Mouse (Mus musculus): Measurements from ENCODE around the gene Atp2c2. TPM values are rescaled to one million over a fixed set of nuclear protein-coding genes. Genes with fewer than 3 reads are reported as not detected.

Gene Atp2c2
- polyA plus RNA-seq (2012; rRNA removed) = 3.0 and 4.8 TPM in 2 replicates

DNA sequence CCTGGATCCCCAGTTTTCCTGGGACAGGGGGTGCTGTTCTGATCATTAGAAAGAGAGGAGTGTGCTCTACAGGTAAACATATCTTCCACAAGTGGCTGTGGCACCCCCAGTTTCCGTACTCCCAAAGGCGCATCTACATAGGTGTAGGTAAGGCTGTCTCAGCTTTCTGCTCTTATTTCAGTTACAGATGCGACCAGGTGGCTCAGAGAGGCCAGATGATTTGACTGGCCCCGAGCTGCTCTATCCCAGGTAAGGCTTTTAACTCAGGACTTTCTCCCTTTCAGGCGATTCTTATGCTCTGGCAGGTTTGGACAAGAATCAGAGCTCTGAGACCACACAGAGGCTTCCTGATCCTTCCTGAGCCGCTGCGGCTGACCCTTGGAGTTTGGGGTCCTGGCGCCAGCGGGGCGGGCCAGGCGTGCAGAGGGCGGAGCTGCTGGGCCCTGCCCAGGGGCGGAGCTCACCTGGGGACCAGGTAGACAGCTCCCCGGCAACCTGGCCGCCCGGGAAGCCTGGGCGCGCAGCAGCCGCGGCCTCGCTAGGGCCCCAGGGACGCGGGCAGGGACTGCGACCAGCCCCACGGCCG is at the start of gene Atp2c2:
Atp2c2 (plus strand) TSS at position 461 of the 586 bp plus-strand sequence.
- Histone ChIP-seq H3K4me1 (ENCODE audit: control insufficient read depth, insufficient read depth, insufficient read length, low read length) (peaks cover 14% of the 10 kb centered on the region), H3K4me3 (ENCODE audit: low read depth, low read length) (peak within 1 kb of the TSS; percentile 58), H3K27ac (ENCODE audit: insufficient read depth, low read depth, low read length) (peak within 1 kb of the TSS; percentile 26; the same call in 1 of the 2 replicates), H3K27me3 (ENCODE audit: control insufficient read depth, insufficient read depth, low read length) (no peaks in the 10 kb centered on the region), H3K36me3 (ENCODE audit: control insufficient read depth, insufficient read depth, low read length) (no peaks in the 10 kb centered on the region)
- peak; percentile 24; the same call in 1 of the 2 replicates for TF ChIP-seq POLR2A (IDR thresholded peaks at IDR 0.05; ENCODE audit: low read depth, low read length)
- no peak for TF ChIP-seq CTCF (IDR thresholded peaks at IDR 0.05; ENCODE audit: extremely low read depth, insufficient read length, insufficient replicate concordance, low read depth, low read length)
- 4% methylated on average over 26 of the region's 26 CpGs for WGBS

DNA sequence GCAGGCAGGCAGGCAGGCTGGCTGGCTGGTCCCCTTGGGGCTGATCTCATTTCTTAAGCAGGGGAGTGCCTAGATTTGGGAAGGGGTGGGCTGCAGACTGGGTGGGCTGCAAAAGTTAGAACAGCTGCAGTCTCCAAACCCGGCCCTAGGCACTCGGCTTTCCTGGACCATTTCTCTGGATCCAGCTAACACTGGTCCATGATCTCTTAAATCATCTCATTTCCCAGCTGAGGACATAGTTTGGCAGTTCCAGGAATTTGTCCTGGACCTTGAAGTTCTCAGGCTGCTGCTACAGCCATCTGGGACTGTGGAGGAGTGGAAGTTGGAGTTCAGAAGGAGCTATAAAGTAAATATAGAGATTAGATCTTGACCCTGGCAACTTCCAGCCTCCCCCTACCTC is 48.5 kb upstream of the Atp2c2 start:
- TF ChIP-seq CTCF (IDR thresholded peaks at IDR 0.05; ENCODE audit: extremely low read depth, insufficient read length, insufficient replicate concordance, low read depth, low read length) (no peak), POLR2A (IDR thresholded peaks at IDR 0.05; ENCODE audit: low read depth, low read length) (no peak)
- Histone ChIP-seq H3K36me3 (ENCODE audit: control insufficient read depth, insufficient read depth, low read length) (no peaks in the 10 kb centered on the region), H3K4me1 (ENCODE audit: control insufficient read depth, insufficient read depth, insufficient read length, low read length) (no peaks in the 10 kb centered on the region), H3K27me3 (ENCODE audit: control insufficient read depth, insufficient read depth, low read length) (no peaks in the 10 kb centered on the region), H3K27ac (ENCODE audit: insufficient read depth, low read depth, low read length) (no peak overlapping the region), H3K4me3 (ENCODE audit: low read depth, low read length) (no peak overlapping the region)
- WGBS = 54% methylated on average over 2 of the region's 2 CpGs

DNA sequence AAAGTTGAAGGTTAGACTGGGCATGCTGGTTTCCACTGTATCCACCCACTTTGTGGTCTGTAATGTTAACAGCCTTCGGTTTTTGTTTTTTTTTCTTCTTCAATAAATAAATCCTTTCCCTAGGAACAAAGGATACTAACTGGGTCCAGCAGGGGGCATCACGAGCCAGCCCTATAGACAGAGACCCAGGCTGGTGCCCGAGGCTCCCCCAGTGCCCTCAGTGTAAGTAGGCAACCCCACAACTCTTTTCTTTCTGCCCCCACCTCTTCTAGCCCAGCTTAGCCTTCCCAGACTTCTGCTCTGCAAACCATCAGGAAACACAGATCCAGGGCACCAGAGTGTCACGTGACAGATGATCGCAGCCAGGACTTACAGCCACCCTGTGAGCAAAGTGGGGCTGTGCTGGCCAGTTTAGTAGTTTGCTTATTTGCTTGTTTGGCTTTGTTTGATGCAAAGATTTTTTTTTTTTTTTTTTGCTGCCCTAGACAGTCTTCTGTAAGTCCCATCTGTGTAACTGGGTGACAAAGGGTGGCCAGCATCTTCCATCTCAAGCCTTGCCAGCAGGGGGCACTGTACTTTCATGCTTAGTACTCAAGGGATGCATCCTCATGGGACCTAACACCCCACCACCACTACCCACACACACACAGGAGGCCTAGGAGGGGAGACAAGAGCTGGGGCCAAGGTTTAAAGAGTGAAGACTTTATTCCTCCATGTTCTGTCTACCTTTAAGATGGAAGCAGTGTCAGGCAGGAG is 42.9 kb upstream of the Atp2c2 start:
- H3K27ac ChIP-seq (ENCODE audit: insufficient read depth, low read depth, low read length) = no peak overlapping the region
- H3K4me1 ChIP-seq (ENCODE audit: control insufficient read depth, insufficient read depth, insufficient read length, low read length) = peaks cover 8% of the 10 kb centered on the region; the same call in 1 of the 2 replicates
- H3K4me3 ChIP-seq (ENCODE audit: low read depth, low read length) = no peak overlapping the region
- no peaks in the 10 kb centered on the region for H3K36me3 ChIP-seq (ENCODE audit: control insufficient read depth, insufficient read depth, low read length)
- no peaks in the 10 kb centered on the region for H3K27me3 ChIP-seq (ENCODE audit: control insufficient read depth, insufficient read depth, low read length)
- 38% methylated on average over 5 of the region's 5 CpGs for WGBS
- TF ChIP-seq POLR2A (IDR thresholded peaks at IDR 0.05; ENCODE audit: low read depth, low read length) (no peak), CTCF (IDR thresholded peaks at IDR 0.05; ENCODE audit: extremely low read depth, insufficient read length, insufficient replicate concordance, low read depth, low read length) (peak; percentile 69; the same call in 1 of the 2 replicates)

DNA sequence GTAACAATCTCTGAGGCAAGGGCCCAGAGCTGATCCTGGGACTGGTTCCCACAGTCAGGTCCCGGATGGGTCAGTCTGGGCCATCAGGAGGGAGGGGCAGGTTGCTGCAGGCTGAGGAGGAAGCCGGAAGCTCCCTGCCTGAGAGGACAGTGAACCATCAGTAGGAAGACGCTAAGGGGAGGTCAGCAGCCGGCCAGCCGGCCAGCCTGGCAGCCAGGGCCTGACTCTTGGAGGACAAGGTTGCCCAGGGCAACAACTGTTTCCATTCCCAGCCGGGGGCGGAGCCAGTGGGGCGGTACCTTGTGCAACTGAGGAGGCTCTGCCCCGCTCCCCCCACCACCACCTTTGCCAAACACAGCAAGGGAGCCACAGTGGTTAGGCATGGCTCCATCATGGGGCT is 38.7 kb upstream of the Atp2c2 start:
- no peak overlapping the region for H3K4me3 ChIP-seq (ENCODE audit: low read depth, low read length)
- H3K4me1 ChIP-seq (ENCODE audit: control insufficient read depth, insufficient read depth, insufficient read length, low read length) = peaks cover 8% of the 10 kb centered on the region; the same call in 1 of the 2 replicates
- H3K27me3 ChIP-seq (ENCODE audit: control insufficient read depth, insufficient read depth, low read length) = no peaks in the 10 kb centered on the region
- peak overlapping the region; percentile 57 for H3K27ac ChIP-seq (ENCODE audit: insufficient read depth, low read depth, low read length)
- no peaks in the 10 kb centered on the region for H3K36me3 ChIP-seq (ENCODE audit: control insufficient read depth, insufficient read depth, low read length)
- WGBS = 57% methylated on average over 9 of the region's 9 CpGs
- TF ChIP-seq POLR2A (IDR thresholded peaks at IDR 0.05; ENCODE audit: low read depth, low read length) (no peak), CTCF (IDR thresholded peaks at IDR 0.05; ENCODE audit: extremely low read depth, insufficient read length, insufficient replicate concordance, low read depth, low read length) (no peak)

DNA sequence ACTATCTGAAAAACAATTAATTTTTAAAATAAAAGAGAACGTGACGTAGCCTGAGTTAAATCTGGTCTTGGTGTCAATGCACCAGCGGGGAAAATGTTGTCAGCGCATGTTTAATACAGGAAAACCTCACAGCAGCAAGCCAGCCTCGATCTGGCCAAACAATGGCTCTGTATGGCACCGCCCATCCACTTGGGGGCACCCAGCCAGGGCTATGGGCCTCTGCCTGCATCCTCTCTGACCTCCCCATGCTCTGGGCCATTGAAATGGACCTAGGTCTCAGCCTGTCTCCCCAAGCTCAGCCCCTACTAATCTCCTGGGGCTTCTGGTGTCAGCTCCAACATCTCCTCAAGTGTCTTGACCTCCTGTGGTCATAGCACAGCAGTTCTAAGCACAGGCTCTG is 37.9 kb upstream of the Atp2c2 start:
- no peak overlapping the region for H3K4me3 ChIP-seq (ENCODE audit: low read depth, low read length)
- no peaks in the 10 kb centered on the region for H3K36me3 ChIP-seq (ENCODE audit: control insufficient read depth, insufficient read depth, low read length)
- no peak overlapping the region for H3K27ac ChIP-seq (ENCODE audit: insufficient read depth, low read depth, low read length)
- H3K4me1 ChIP-seq (ENCODE audit: control insufficient read depth, insufficient read depth, insufficient read length, low read length) = peaks cover 8% of the 10 kb centered on the region; the same call in 1 of the 2 replicates
- 77% methylated on average over 6 of the region's 6 CpGs for WGBS
- TF ChIP-seq CTCF (IDR thresholded peaks at IDR 0.05; ENCODE audit: extremely low read depth, insufficient read length, insufficient replicate concordance, low read depth, low read length) = no peak
- H3K27me3 ChIP-seq (ENCODE audit: control insufficient read depth, insufficient read depth, low read length) = no peaks in the 10 kb centered on the region

DNA sequence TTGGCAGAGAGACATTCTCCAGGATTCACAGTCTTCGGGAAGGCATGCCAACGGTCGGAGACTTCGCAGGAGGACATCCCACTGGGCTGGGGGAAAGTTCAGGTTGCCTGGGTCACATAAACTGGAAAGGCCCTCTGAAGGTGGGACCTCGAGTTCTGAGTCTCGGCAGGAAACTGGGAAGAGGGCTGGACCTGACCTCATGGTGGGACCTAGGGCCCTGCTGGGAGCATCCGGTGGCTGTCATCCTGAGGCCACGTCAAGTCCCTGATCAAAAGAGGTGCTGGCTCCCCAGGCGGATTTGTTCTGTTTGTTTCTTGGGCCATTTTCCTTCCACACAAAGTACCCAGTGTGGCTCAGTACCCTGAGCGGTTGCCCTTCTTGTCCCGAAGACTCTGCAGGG is 36.4 kb upstream of the Atp2c2 start:
- TF ChIP-seq POLR2A (IDR thresholded peaks at IDR 0.05; ENCODE audit: low read depth, low read length) (no peak), CTCF (IDR thresholded peaks at IDR 0.05; ENCODE audit: extremely low read depth, insufficient read length, insufficient replicate concordance, low read depth, low read length) (no peak)
- Histone ChIP-seq H3K27me3 (ENCODE audit: control insufficient read depth, insufficient read depth, low read length) (no peaks in the 10 kb centered on the region), H3K4me3 (ENCODE audit: low read depth, low read length) (no peak overlapping the region), H3K36me3 (ENCODE audit: control insufficient read depth, insufficient read depth, low read length) (no peaks in the 10 kb centered on the region), H3K27ac (ENCODE audit: insufficient read depth, low read depth, low read length) (no peak overlapping the region), H3K4me1 (ENCODE audit: control insufficient read depth, insufficient read depth, insufficient read length, low read length) (peaks cover 14% of the 10 kb centered on the region)
- 86% methylated on average over 11 of the region's 11 CpGs for WGBS

DNA sequence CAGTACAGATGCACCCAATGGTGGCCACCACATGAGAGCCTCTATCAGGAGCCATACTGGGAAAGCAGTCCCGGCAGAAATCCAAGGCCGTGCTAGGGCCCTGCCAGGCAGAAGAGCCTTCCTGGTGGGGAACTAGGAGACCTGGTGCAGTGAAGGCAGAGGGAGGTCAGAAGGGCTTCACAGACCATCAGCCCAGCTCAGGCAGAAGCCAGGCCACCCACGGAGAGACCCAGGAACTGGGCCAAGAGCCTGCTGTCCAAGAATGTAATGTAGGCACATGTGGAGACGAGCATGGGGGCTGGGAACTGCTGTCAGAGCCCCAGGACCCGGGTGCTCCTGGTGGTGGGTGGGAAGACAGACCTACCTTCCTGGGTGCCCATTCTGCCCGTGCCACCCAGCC is 34.5 kb upstream of the Atp2c2 start:
- Histone ChIP-seq H3K36me3 (ENCODE audit: control insufficient read depth, insufficient read depth, low read length) (no peaks in the 10 kb centered on the region), H3K27me3 (ENCODE audit: control insufficient read depth, insufficient read depth, low read length) (no peaks in the 10 kb centered on the region), H3K4me1 (ENCODE audit: control insufficient read depth, insufficient read depth, insufficient read length, low read length) (peaks cover 25% of the 10 kb centered on the region), H3K27ac (ENCODE audit: insufficient read depth, low read depth, low read length) (peak overlapping the region; percentile 16), H3K4me3 (ENCODE audit: low read depth, low read length) (no peak overlapping the region)
- WGBS = 77% methylated on average over 6 of the region's 6 CpGs
- TF ChIP-seq CTCF (IDR thresholded peaks at IDR 0.05; ENCODE audit: extremely low read depth, insufficient read length, insufficient replicate concordance, low read depth, low read length) = no peak
- no peak for TF ChIP-seq POLR2A (IDR thresholded peaks at IDR 0.05; ENCODE audit: low read depth, low read length)
